Mouse (Mus musculus): Measurements from ENCODE around the gene Sh3bgrl.
"Not testable (repeated sequence)": the region's sequence is repeated elsewhere in the genome, so short reads cannot be mapped to it uniquely, and the experiment has no call there.

The Sh3bgrl gene

DNA sequence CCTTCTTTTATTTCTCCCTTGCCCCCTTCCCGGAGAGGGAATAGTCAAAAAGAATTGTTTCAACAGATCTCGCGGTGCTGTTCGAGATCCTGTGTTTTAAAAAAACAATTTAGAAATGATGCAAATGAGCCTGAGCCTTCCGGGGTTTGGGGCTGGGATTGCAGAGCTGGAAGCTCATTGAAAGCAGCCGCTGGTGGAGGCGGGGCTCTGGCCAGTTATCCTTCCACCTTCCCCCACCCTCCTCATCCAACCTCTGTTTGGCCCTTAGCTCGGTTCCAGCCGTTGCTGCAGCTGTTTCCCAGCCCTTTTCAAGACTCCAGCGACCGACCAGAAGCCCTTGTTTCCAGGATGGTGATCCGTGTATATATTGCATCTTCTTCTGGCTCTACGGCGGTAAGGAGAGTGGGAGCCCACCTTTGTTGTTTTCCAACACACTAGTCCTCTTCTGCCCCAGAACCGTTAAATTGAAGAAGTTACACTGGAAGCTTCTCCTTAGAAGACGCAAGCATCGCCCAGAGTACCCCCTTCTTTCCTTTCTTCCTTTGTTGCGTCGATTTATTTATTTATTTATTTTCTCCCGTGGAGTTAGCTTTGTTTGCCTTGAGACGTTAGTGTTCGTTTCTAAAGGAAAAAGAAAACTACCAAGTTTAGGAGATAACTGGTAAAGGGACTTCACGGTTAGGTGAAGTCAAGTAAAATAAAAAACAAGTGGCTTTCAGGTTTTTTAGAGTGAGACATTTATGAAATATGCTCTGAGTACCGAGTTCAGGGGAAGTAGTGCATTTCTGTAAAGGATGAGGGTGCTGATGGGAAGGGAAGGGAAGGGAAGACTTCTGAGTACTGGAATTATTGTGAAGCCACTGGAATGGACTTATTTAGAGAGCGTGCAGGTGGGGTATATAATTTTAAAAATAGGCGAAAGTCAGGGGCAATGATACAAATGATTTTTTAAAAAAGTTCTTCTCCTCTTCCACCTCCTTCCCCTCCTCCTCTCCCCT is at the start of gene Sh3bgrl:
Gene Sh3bgrl, plus strand, starts transcription at position 121 of the 998 bp plus-strand sequence.
- peak; percentile 84 for DNase-seq (ENCODE audit: inconsistent ontology term)

DNA sequence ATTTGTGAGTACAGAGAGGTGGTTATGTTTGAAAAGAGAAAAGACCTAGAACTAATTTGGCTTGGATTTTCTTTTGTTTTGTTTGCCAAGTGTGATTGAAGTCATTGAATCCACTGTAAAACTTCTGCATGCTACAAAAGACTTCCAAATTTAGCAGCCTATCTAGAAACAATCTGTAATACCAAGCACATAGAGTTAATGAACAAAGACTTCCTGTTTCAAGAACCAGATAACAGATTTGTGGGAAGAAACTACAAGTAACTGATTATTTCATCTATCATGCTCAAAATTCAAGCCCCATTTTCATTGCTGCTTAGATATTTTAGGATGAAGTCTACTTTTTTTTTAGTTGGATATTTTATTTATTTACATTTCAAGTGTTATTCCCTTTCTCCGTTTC is 47.4 kb upstream of the Sh3bgrl start:
- no peak for DNase-seq (ENCODE audit: inconsistent ontology term)

DNA sequence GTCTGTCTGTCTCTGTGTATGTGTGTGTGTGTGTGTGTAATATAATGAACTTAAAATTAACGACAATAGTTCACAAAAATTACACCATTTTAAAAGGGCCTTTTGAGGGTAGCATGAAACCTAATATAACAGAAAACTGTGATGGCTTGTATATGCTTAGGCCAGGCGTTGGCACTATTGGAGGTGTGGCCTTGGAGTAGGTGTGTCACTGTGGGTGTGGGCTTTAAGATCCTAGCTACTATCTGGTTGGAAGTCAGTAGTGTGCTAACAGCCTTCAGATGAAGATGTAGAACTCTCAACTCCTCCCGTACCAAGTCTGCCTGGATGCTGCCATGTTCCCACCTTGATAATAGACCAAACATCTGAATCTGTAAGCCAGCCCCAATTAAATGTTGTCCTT is 23.4 kb upstream of the Sh3bgrl start:
- no peak for DNase-seq (ENCODE audit: inconsistent ontology term)

DNA sequence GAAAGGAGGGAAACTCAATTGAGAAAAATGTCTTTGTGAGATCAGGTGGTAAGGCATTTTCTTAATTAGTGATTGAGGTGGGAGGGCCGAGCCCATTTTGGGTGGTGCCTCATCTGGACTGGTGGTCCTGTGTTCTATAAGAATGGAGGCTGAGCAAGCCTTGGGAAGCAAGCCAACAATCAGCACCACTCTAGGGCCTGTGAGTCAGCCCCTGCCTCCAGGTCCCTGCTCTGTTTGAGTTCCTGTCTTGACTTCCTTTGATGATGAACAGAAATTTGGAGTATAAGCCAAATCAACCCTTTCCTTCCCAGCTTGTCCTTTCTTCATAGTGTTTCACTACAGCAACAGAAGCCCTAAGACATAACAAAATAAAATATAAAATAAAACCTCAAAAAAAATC is 19.4 kb upstream of the Sh3bgrl start:
- DNase-seq (ENCODE audit: inconsistent ontology term): peak; percentile 8

DNA sequence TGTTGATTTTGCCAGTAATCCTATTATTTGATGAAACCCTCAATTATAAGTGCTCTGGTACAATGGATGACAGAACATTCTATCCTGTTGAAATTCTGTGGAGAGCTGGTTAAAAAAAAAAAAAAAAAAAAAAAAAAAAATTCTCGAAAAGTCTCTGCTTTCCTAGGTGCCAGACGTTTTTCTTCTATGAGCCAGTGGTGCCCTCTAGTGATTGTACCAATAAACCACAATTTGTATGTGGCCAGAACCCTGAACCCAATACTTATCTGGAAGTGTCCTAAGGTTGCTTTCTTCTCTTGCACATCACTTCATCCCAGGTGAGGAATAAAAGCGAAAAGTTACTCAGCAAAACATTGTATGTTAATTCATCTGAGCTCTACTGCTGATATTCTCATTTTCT is 18.8 kb upstream of the Sh3bgrl start:
- peak; percentile 20 for DNase-seq (ENCODE audit: inconsistent ontology term)

DNA sequence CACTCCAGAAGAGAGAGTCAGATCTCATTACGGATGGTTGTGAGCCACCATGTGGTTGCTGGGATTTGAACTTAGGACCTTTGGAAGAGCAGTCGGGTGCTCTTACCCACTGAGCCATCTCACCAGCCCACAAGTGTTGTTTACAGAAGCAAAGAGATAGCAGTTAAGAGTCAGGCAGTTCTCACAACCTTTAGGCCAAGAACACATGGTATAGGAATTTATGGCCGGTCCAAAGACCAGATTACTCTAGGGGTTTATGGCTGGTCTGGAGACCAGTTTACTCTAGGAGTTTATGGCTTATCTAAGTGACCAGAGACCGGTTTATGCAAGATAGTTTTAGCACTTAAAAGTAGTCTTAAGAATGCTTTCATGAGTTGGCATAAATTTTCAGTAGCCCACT is 15.8 kb upstream of the Sh3bgrl start:
- not testable (repeated sequence) for DNase-seq (ENCODE audit: inconsistent ontology term)

DNA sequence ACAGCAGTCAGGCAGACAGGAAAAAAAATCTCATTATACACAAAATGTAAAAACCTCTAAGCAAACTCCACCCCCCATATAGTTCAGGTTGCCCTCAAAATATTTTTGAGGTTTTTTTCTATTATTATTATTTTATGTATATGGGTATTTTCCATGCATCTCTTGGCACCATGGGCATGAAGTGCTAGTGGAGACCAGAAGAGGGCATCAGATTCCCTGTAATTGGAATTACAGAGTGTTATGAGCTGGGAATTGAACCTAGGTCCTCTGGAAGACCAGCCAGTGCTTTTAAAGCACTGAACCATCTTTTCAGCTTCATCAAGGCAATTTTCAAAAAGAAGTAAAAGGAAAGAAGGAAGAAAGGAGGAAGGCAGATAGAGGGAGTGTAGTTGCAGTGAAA is 8.1 kb upstream of the Sh3bgrl start:
- no peak for DNase-seq (ENCODE audit: inconsistent ontology term)

DNA sequence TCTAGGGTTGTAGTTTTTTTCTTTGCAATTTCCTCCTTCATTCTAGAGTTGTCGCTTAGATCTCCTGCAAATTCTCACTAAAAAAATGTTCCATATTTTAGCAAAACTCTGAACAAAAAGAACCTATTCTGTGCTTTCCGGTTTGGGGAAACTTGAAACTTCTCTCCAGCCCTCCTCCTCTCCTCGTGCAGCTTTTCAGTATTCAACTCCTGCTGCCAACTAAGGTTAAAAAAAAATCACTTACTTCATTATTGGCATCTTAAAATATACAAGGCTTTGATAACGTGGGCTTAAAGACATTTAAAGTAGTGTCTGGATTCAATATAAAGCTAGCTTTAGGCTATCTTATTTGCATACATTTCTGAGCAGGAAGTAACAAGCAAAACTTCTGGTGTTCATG is 365 bp upstream of the Sh3bgrl start:
- DNase-seq (ENCODE audit: inconsistent ontology term): peak; percentile 17

DNA sequence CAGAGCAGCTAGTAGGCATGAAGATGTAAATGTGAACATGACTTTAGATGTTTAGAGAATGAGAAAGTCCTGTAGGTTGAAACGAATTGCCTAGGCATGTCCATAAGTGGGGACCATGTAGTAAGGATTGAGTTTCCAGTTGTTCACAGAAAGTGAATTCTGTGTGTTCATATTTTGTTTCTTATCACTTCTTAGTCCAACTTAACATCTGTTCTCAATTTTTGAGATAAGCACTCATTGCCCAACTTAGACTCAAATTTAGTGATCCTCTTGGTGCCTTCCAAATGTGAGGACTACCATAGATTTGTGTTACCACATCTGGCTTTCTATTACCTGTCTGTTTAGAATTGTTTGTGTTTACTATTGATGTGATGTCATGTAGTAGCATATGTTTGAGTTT is 3.3 kb downstream of the Sh3bgrl start:
- DNase-seq (ENCODE audit: inconsistent ontology term): no peak

DNA sequence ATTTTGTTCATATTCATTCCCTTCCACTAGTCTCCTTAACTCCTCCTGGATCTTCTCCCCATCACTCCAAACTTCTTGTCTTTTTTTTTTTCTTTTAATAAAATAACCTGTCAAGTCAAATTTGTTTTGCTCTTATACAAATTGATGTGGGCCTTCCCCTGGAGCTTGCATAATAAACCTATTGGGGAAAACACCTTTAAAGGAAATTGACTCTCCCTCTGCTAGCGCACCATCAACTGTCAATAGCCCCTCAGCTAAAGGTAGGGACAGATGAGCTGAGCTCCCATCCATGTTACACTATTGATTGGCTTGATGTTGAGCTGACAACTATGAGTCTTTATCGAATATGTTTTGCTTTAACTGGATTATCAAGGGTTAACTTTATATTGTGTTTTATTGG is 5.3 kb downstream of the Sh3bgrl start:
- DNase-seq (ENCODE audit: inconsistent ontology term): no peak

DNA sequence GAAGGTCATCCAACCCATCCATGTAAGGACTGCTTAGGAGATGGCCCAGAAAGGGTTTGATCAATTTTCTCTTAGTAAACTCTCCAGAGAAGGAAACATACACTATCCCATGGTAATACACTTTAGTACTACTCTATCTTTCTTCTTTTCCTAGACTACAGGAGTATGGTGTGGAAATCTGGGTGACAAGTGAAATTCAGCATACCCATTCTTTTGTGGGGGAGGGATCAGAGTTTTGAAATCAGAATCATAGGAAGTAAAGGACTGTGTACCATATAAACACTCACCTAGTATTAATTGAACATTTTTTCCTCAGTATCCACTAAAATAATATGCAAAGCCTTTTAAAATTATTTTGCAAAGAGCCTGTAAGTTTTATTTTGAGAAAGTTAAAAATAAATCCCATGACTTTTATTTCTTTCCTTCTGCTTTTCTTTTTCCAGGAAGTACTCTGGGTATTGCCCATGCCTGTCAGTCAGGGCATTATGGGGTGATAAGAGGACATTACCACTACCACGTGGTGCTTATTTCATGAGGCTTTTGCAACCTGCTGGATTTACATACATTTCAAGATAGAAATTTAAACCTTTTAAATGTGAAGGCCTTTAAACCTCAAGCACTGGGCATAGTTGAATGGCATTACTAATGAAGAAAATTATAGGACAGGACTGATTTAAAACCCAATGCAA is 13.1 kb downstream of the Sh3bgrl start:
- no peak for DNase-seq (ENCODE audit: inconsistent ontology term)

DNA sequence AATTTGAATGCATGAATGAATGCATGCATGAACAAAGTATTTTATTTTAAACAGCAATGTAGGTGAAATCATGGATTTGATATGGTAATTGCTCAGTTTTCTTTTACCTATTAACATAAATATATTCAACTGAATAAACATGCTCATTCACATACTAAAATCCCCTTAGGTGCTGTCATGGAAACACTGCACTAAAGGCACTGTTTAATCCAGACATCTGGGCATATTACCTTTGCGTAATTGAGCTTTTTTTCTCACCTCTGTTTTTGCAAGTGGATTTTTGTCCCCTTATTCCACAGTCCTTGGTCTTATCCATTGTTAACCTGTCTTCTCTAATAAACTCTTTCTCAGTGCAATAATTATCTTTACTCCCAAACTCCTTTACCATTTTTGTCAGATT is 17.7 kb downstream of the Sh3bgrl start:
- no peak for DNase-seq (ENCODE audit: inconsistent ontology term)

DNA sequence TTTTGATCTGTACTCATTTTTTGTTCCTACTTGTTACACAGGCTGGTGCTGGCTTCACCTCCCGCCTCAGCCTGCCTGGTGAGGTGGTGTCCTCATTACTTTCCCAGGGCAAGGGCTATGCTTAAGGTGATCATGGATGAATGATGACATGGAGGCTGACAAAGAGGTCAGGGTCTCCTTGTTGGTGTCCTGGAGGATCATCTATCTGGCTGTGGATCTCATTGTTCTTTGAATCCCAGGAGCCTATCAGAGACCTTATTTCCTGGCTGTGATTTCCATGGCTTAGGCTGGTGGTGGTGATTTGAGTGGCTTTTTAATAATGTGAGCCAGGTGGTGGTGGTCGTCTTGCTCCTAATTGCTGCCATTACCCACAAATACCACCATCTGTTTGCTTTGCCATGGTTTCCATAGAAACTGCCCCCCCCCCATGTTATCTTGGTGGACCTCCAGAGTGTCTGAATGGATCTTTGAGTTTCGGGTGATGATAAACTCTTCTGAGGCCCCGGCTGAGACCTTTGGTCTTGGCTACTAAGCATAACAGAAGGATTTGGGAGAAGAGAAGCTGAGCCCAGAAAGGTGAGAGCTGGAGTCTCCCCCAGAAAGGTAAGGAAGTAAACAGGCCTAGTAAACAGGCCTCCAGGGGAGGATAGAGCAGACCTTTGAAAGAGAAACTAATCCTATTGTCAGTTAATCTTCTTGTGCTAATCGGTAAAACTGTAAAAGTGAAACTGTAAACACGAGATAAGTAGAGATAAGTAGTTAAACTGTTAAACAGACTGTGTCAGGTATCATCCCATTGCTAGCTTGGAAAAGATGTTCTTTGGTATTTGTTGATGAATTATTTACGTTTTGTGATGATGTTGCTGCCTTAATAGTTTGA is 18.5 kb downstream of the Sh3bgrl start:
- no peak for DNase-seq (ENCODE audit: inconsistent ontology term)

DNA sequence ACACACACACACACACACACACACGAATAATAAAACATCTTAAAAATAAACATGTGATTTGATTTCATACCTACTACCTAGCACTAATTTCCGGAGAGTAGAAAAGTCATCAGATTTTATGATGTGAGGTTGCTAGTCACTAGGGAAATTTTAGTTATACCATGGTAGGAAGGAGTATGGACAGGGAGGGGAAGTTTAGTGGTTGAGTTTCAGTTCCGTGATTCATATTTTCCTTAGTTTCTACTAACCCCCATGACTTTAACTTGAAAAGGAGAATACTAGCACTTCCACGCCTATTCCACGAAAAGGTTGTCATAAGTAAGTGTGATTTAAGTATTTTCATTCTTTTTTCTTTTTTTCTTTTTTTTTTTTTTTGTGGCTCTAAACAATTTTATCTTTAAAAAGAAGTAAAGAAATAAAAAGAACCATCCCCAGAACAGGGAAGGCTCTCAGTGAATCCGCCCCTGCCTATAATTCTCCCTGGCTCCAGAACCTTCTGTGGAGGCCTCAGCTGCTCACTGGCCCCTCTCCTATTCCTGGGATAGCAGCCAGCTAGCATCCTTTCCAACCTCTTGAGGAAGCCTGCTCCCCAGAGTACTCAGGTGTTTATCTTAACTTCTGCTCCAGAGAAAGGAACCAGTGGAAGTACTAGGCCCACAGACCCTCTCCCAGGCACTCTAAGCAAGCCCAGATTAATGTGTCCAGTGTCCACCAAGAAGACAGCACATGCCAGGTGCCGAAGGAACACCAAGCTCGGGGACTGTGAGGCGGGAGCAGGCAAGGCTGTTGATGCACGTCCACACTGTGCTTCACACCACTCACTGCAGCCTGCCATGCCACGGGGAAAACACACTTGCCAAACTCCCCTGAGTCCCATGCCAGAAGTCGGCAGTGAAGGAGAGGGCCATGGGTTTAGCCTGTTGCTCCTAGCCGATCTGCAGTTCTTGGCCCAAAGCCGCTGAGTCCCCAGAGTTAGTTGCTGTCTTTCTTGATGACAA is 25.0 kb downstream of the Sh3bgrl start:
- no peak for DNase-seq (ENCODE audit: inconsistent ontology term)

DNA sequence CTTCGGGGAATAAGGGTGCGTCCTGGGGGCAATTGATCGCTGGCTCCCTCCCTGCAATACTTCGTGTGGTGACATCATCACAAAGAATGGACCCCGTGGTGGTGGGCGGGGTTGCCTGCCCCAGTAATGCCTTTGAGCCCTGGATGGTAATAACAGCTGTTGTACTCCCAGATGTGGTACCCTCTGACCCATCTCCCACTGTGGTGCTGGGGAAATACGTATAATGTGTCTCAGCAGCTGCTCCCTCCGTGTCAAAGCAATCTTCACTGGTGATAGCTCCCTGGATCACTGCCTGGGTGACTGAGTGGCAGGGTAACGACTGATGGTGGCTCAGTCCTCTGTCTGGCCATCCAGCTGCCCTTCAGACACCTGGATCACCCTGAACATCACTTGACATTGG is 26.0 kb downstream of the Sh3bgrl start:
- no peak for DNase-seq (ENCODE audit: inconsistent ontology term)

DNA sequence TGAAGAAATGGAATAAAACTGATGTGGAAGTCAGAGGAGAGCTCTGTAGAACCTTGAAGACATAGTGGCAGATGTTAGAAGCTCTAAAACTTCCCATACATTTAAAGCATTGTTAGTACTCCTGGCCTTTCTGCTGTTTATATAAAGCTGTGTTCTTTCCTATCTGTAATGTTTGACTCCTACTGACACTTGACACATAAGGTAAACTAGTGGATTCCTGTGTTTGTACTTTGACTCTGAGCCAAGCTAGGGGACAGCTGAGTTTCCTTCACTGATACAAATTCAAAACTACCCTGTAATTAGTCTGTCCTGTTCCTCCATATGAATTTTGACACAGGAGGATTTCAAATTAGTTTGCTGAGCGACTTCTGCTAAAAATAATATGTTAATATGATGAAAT is 27.5 kb downstream of the Sh3bgrl start:
- DNase-seq (ENCODE audit: inconsistent ontology term): no peak

DNA sequence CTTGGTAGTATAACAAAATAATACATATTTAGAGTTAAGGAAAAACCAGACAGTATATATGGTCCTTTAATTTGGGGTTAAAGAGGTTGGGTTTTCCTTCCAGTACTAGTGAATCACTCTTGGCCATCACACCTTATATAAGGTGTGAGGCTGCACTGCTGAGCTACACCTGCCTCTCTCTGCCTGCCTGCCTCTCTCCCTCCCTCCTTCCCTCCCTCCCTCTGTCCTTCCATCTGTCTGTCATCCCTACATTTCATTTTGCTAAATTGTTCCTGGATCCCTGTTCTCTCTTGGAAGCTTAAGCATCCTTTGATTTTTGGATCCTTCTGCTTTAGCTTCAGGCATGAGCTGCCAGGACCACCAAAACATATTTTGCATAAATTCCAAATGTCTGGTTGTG is 28.6 kb downstream of the Sh3bgrl start:
- DNase-seq (ENCODE audit: inconsistent ontology term): no peak

DNA sequence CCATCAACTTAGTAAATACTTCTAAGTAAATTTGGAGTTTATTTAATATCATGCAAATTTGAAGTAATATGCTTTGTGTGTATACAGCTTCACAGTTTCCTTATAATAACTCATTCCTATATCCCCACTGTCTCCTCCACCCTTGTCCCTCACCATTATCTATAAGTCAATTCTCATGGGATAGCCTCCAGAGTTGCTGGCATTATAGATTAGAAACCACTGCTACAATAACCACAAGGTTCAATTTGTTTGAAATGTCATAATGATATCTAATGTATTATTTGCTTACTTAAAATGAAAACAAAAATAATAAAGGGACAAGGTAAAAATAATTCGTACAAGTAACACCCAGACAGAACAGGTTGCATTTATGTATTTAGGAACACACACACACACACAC is 31.7 kb downstream of the Sh3bgrl start:
- no peak for DNase-seq (ENCODE audit: inconsistent ontology term)

DNA sequence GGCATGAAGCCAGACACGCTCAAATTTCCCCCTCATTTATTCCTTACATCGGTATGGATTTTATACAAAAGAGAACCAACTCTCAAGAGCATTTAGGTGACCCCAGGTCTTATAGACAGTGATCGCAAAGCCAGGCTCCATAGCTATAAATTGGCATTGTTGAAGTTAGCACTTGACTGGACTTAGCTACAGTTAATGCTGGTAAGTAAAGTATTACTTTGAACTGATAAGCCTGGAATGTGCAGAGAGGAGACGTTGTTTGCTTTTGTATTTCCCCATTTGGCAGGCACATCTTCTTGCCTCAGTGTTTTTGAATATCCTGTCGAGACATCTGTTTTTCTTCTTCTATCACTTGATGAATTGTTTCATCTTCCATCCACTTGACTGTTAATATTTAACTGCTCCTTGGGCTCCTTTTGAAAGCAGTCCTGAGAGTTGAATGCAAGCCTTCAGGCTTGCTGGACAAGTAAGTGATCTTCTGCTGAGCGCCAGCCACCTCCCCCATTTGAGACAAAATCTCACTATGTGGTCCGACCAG is 32.5 kb downstream of the Sh3bgrl start:
- no peak for DNase-seq (ENCODE audit: inconsistent ontology term)

DNA sequence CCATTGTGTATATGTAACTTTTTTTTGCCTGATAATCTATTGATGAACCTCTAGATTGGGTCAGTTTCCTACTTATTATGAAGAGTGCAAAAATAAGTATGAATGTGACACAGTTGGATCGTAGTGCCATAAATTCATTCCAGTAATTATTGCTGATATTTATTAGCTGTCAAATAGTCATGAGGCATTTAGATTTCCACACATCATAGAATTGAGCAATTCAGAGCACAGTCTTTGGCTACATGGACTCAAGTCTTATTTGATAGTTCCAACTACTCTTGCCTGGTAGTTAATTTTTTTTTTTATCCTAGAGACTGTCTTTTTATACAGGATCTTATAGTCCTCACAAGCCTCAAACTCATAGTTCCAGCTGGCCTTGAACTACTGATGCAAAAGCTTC is 34.9 kb downstream of the Sh3bgrl start:
- DNase-seq (ENCODE audit: inconsistent ontology term): no peak

DNA sequence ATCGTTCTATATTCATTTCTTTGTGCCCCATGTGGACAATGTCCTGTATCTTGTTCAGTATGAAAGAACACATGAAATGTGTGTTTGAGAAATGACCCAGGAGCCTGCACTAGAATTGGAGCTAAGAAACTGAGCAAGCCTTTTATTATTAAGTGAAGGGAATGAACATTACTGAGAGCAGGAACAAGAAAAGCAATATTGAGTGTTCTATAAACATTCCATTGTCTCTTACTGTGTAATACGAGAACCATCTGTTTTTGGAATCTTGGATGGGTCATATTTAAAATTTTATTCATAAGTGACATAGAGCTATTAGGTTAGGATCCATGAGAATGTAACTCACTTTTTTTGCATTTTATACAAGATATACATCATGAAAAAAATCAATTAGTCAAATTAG is 36.7 kb downstream of the Sh3bgrl start:
- DNase-seq (ENCODE audit: inconsistent ontology term): no peak
